Mouse (Mus musculus): Measurements from ENCODE around the gene Sgsm1.
"Not testable (repeated sequence)": the region's sequence is repeated elsewhere in the genome, so short reads cannot be mapped to it uniquely, and the experiment has no call there.

The Sgsm1 gene

DNA sequence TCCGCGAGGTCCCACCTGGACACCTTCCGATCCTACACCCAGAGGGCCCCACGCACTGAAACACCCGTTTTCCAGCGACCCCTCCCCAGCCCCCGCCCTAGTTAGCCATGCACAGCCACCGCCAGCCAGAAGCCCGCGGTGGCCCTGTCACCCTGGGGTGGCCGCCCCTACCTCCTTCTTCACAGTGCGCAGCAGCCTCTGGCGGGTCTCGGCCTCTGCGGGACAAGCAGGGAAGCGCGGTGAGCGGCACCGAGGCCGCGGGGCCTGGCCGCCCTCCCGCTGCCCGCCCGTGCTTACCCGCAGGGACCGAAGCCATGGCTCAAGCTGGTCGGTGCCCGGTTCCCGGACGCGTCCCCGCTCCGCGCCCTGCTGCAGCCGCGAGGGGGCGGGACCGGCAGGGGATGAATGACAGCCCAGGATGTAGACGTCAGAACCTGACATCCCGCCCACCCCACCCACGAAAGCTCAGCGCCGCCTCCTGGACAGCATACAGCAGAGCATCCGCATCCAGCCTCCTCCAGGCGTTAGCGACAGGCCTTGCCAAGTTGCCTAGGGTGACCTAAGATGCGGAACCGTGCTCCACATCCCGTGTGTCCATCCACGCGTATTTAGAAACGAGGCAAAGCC lies at the start of gene Sgsm1:
Gene Sgsm1, minus strand, starts transcription at position 410 of the 627 bp plus-strand sequence.
- in situ Hi-C loops (cut with MboI, MseI): no loop called here

DNA sequence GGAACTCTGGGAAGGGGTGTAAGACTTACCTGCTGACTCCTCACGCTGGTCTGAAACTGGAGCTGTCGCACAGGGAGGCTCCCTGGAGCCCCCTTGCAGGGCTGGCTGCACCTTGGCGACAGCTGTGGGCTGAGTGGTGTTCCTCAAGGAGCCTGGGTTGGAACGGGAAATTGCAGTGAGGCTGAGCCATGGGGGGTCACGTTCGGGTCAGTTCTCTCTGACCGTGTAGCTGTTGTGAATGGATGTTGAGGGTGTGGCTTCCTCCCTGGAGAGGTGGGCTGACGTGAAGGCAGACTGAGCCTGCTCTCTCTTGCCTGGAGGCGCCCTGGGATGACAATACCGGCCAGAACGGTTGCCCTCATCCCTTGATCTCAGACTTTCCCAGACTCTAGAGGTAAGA lies 48.2 kb upstream of the Sgsm1 start:
- in situ Hi-C loops (cut with MboI, MseI): no loop called here

DNA sequence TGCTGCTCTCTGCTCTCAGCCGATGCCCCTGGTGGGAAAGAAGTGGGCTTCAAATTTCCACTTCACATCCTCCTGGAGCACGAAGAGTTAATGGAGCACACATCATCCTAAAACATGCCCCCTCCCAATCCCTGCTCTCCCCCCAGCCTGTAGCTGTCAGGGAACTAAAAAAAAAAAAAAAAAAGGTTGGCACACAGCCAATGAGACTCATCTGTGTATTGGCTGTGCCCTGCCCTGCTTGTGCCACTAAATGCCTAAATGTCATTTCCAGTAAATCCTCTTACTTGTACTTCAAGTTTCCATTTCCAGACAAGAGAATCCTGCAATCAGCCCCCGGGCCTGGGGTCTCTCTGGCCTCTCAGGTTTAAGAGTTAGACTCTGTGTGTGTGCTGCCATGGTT lies 47.1 kb upstream of the Sgsm1 start:
- in situ Hi-C loops (cut with MboI, MseI): no loop called here

DNA sequence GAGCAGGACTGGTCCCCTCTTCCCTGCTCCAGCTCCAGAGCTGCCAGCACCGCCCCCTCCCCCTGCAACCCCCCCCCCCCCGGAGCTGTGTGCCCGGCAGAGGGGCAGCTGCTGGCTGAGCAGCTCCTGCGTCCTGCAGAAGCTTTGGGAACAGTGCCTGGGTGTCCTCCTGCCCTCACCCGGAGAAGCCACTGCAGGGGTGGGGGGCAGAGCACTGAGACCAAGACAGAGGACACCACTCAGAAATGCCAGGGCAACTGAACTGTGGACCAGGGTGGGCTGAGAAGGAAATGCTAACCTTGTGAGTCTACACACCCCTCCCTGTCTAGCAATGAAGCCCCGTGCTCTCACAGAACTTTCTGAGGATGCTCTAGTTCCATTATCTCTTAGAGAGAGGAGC lies 46.6 kb upstream of the Sgsm1 start, which contains the start of gene Aym1:
Gene Aym1, plus strand, starts transcription at position 109 of the 400 bp plus-strand sequence.
- in situ Hi-C loops (cut with MboI, MseI): no loop called here

DNA sequence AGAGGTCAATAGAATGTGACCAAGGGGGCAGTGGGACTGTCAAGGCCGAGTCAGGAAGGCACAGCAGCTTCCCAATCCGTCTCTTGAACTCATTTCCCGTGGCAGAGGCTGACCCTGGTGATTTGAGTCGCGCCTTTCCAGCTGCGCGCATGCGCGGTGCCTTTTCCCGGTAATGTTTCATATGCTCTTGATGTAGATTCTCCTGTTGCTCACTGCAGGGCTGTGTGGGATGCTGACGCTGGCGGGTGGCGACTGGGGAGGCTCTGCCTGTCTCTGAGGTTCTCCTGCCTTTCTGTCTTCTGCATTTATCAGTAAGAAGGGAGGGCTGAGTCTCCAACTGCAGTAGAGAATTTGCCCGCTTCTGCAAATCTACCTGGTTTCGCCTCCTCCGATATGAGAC lies 43.7 kb upstream of the Sgsm1 start:
- in situ Hi-C loops (cut with MboI, MseI): no loop called here

DNA sequence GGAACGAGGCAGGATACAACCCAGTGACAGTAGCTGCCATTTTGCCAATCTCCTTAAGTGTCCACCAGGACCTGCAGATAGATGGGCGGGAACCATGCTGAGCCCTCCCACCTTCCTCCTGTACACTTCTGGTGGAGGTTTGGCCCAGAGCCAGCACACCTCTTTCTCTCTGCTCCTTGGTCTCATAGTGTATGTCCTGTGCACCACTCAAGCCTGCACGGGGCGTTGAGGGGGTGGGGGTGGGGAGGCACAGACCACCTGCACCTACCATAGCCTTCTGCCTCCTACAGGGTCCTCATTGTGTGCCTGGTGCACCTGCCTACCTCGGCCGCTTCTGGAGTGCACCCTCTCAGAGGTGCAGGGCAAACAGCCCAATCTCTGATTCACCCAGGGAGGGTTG lies 42.0 kb upstream of the Sgsm1 start:
- in situ Hi-C loops (cut with MboI, MseI): no loop called here

DNA sequence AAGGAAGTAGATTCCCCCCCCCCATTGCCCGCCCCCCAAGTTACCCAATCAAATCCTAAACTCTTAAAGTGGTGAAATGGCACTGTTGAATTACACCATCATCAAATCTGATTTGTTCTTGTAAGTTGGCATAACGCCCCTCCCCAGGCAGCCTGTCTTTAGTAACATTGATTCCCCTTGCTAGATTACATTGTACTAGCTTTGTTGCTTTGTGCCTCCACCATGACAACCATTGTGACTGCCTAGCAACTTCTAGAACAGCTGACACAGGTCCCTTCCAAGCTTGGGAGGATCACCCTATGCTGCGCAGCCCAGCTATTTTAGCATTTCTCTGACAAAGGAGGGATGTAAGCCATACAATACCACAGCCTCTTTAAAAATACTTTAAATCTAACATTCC lies 41.2 kb upstream of the Sgsm1 start:
- in situ Hi-C loops (cut with MboI, MseI): no loop called here

DNA sequence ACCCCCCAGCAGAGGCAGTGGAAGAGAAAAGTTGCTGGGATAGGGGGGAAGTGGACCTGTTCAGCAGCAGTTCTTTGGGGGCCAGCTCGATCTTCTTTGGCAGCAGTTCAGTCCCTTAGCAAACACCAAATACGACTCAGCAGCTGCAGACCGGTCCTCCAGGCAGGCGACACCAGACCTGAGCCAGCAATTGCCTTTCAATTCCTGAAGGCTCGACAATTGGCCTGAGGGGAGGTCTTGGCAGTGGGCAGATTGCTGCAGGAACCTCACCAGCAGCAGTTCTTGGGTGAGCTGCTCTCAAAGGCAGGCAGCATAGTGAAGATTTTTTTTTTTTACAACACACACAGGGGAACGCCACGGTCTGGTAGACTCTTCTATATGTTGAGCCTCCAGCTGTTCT lies 39.2 kb upstream of the Sgsm1 start:
- in situ Hi-C loops (cut with MboI, MseI): no loop called here

DNA sequence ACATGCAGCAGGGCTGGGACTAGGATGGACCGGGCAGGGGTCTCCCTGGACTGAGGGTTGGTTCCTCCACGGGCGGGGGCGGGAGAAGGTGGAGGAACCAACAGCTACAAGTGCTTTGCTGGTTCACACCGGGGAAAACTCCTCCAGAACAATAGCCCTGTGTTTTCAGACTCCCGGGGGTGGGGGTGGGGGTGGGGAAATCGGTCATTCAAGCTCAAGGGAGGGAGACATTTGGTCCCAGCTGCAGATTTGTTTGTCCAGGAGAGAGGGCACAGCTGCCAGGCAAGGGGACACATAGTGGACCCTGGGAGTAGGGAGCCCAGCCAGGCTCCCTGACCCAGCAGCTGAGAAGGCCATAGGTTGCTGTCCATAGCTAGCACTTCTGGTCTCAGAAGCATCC lies 38.6 kb upstream of the Sgsm1 start:
- in situ Hi-C loops (cut with MboI, MseI): no loop called here

DNA sequence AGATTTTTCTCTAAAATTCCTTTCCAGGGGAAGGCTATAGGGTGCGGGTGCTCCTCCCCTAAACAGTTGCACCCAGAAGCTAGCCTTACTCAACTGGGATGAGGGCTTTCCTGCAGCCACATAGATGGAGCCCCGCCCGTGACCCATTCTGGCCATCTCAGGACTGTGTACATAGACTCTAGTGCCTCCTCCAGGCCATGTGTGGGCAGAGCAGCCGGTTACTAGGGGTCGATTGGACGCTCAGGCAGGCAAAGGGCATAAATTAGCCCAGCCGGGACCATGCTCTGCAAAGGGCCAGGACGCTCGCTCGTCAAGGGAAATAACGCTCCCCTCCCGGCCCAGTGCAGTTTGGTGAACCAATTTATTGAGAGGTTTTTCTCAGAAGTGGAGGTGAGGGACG lies 38.0 kb upstream of the Sgsm1 start:
- in situ Hi-C loops (cut with MboI, MseI): no loop called here

DNA sequence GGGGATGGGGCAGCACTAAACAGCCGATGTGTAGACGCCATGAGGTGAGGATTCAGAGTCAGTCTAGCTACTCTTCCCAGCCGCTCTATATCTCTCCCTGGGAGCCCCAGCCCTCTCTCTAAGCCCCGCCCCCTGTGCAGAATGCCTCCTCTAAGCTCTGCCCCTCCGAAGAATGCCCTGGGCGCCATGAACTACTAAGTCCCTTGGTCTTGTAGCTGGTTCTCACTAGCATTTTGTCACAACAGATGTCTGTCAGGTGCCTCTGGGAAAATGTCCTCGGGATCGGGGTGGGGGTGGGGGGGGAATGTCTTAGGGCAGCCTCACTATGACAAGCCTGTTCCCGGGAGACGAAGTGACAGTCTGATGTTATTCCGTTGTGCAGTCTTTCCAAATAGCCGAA lies 37.0 kb upstream of the Sgsm1 start:
- in situ Hi-C loops (cut with MboI, MseI): no loop called here

DNA sequence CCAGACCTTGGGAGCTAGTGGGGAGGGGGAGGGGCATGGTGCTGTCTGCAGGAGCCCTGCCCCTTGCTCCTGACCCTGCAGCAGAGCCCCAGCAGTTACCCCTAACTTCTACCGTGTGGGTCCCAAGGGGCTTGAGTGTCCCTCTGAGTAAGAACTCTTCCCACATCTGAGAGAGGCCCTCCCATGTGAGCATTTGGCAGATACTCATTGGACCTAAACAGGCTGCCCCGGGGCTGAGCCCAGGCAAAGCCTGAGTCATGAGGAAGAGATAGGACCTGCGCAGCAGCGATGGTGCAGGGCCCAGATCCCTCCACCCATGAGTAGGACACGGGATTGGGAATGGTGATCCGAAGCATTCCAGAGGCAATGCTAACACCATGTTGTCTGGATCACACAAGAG lies 36.1 kb upstream of the Sgsm1 start:
- in situ Hi-C loops (cut with MboI, MseI): not testable (repeated sequence)

DNA sequence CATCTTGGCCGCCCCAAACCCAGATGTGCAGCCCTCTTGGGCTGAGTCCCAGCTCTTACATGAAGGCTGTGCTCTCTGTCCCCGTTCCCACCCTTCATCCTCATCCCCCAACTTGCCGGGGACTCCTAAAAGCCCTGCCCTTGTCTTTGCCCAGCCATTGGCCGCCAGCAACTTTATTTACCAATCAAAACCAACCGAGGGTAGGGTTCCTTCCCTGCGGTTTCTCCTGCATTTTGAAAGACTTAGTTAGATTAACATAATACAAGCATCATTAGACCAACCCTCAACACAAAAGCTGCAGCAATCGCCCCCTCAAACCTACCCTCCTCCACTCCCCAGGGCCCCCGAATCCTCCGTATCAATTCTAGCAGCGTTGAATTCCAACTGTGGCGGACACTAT lies 35.2 kb upstream of the Sgsm1 start:
- in situ Hi-C loops (cut with MboI, MseI): no loop called here

DNA sequence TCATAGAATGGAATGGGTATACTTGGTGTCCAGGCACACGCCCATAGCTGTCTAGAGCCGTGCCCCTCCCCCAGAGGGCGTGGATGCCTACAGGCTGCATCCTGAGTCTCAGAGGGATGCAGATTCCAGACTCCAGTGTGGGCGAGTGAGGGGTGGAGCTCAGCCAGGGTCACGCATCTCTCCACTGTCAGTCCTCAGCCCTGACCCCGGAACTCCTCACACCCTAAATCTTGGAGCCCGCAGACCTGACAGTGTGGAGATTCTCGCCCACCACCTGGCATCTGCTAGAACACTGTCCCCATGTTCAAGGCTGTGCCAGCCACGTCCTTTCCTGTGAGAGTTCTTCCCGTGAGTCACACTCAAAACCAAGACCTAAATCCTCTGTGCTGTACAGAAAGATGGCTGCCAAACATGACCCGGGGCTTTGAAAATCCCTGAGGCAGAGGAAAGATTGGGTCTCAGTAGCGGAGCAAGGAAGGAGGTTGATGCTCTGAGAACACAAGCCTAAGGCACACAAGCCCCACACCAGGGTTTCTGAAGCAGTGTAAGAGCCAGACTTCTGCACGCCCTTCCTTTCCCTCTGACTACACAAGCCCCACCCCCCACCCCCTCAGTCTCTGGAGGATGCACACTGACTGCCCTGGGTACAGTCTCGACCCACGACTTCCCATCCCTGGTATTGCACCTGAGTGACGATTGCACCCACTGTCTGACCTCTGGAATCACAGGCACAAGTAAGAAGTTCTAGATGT lies 34.2 kb upstream of the Sgsm1 start:
- in situ Hi-C loops (cut with MboI, MseI): loop anchor here (5.0 kb wide), 1 partner anchor 1507 kb away; the partner anchor contains the start of gene 4930519G04Rik (in 2 of the 2)

DNA sequence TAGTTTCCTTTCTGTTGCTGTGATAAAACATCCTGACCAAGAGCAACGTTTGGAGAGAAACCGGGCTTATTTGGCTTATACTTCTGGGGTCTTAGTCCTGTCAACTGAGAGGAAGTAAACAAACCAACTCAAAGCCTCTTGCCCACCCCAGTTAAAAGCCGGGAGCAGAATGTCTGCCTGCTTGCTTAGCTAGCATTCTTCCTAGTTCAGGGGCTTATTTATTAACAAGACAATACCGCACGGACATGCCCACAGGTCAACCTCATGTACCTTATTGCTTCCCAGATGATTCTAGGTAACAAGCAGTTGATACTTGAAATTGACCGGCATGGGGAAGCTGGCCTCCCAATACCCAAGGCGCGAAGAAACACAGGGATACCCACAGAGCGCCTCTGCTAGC lies 25.7 kb upstream of the Sgsm1 start:
- in situ Hi-C loops (cut with MboI, MseI): no loop called here

DNA sequence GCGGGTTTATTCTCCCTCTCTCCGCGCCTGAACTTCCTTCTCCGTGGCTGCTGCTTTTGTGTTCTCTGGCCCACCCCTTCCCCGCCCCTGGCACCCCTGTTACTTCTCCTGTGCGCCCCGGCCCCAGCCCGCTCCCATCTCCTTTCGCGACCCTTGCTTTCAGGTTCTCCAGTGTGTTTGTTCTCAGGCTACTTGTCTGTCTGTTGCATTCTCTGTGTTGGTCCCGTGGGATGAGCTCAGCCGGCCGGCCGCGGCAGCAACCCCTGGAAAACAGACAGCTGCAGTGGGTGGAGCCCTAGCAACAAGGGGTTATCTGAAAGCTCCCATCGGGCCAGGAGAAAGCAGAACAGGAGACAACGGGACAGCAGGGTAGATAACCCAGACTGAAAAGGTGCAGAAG lies 25.1 kb upstream of the Sgsm1 start:
- in situ Hi-C loops (cut with MboI, MseI): no loop called here

DNA sequence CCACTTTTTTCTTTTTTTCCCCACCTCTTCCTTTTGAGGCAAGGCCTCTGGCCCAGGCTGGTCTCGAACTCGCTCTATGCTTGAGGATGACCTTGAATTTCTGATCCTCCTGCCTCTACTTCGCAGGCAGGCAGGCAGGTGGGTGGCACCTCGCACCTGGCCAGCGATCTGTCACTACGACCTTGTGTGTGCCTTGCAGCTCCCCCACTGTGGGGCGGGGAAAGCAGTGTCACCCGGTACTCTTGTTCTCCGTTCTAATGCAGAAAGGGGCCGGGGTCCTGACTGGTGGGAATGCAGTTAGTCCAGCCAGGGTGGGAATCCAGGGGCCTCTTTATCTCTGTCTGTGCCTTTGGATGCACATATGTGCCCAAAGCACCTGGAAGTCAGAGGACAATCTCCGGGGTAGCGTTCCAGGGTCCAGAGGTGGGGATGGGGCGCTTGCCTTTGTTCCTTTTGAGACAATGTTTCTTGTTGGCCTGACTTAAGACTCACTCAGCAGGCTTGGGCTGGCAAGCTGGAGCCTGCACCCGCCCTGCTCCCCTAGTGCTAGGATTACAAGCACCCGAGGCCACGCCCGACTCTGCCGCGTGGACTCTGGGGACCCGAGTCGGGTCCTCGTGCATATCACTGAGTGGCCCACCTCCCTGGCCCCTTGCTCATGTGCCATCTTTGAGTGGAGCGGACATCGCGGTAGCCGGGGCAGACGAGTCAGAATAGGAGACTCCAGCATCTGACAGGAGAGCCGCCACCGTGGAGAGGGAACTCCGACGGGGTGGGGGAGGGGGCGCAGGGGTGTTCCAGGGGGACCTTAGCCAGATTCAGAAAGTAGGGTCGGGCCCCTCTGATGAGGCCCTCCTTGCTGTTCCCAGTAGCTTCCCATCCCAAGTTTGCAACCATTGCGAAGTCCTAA lies 24.3 kb upstream of the Sgsm1 start:
- in situ Hi-C loops (cut with MboI, MseI): no loop called here

DNA sequence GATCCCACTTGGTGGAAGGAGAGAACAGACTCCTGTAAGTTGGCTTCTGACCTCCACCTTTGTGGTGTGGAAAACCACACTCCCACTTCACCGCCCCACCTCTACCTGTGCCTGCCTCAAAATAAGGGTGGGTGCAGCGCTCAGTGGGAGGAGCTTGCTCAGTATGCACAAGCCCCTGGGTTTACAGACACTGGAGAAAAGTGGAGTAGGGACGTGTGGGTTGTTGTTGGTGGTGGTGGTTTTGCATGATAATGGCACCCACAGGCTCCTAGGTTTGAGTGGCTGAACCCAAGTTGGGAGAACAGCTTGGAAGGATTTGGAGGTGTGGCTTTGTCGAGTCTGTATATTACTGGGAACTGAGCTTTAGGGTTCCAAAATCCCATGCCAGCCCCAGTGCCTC lies 22.3 kb upstream of the Sgsm1 start:
- in situ Hi-C loops (cut with MboI, MseI): no loop called here

DNA sequence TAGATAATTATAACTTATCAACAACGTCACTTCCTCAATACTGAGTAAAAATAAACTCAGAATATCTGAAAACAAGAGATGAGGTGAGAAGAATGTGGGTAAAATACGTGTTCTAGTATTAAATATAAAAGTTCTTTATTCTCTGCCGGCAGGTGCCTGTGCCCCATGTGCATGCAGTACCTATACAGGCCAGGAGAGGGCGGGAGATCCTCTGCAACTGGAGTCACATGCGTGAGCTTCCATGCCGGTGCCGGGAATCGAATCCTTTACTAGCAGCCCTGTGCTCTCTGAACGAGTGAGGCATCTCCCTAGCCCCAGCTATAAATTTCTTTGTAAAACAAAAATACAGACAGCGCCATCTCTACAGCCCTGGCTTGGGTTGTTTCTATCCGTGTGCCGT lies 21.7 kb upstream of the Sgsm1 start:
- in situ Hi-C loops (cut with MboI, MseI): no loop called here

DNA sequence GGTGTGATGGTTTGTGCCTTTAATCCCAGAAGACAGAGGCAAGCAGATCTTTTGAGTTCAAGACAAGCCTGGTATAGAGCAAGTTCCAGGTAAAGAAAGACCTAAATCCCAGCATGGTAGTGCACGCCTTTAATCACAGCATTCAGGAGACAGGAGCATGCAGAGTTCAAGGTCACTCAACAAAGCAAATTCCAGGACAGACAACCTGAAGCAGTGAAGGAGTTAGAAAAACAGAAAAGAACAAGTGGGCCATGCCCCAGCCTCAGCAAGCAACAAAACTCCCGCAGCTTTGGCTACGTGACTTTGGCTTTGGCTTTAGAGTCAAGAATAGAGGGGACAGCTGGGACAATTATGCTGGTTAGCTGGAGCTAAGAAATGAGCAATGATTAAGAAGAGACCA lies 19.6 kb upstream of the Sgsm1 start:
- in situ Hi-C loops (cut with MboI, MseI): no loop called here

DNA sequence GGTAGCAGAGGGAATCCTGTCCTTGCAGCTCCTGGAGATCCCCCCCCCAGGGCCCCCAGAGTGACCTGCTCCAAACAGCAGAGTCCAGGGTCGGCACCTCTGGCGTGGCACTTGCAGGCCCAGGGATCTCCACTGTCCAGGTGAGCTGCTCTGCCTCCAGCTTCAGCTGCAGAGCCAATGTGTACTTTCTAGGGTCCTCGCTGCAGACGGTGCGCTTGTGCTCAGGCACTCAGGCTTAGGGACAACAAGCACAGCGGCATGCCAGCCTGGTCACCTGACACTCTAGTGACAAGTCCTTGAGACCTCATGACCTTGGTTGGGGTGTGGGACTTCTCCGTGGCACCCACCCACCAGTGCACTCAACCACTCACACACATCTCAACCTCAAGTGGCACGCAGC lies 18.9 kb upstream of the Sgsm1 start:
- in situ Hi-C loops (cut with MboI, MseI): no loop called here
